Mouse (Mus musculus): ENCODE measurements around the gene Tmprss6.

The Tmprss6 gene

GRCm38 (mm10) chr15:78443857-78444256 is 24.6 kb downstream of the Tmprss6 start:
- no peak for DNase-seq

- DNase-seq: no peak
These were observed 26.2 kb downstream of the Tmprss6 start for GRCm38 (mm10) chr15:78442231-78442630.

GRCm38 (mm10) chr15:78438973-78439372 is 29.5 kb downstream of the Tmprss6 start:
- no peak for DNase-seq

GRCm38 (mm10) chr15:78438505-78438904 is 29.9 kb downstream of the Tmprss6 start:
- DNase-seq: peak; percentile 26

- no peak for DNase-seq
These were observed 30.4 kb downstream of the Tmprss6 start for GRCm38 (mm10) chr15:78438018-78438394.

GRCm38 (mm10) chr15:78437237-78438017 is 31.0 kb downstream of the Tmprss6 start:
- DNase-seq: no peak

- DNase-seq: peak; percentile 96
These were observed 31.8 kb downstream of the Tmprss6 start for GRCm38 (mm10) chr15:78436380-78437192.

- DNase-seq: no peak
These were observed 32.8 kb downstream of the Tmprss6 start for GRCm38 (mm10) chr15:78435681-78436080.

GRCm38 (mm10) chr15:78434896-78435520 is 33.4 kb downstream of the Tmprss6 start:
- peak; percentile 66 for DNase-seq

GRCm38 (mm10) chr15:78431541-78432121 is 36.8 kb downstream of the Tmprss6 start:
- no peak for DNase-seq

- no peak for DNase-seq
These were observed 37.6 kb downstream of the Tmprss6 start for GRCm38 (mm10) chr15:78430874-78431273.

- DNase-seq: no peak
These were observed 38.4 kb downstream of the Tmprss6 start for GRCm38 (mm10) chr15:78429871-78430622.

- no peak for DNase-seq
These were observed 39.3 kb downstream of the Tmprss6 start for GRCm38 (mm10) chr15:78429139-78429459.

GRCm38 (mm10) chr15:78428391-78429138 is 39.9 kb downstream of the Tmprss6 start, which contains the start of gene Kctd17:
TSS of gene Kctd17 (plus strand) at chr15:78428564.
- DNase-seq: peak; percentile 80

GRCm38 (mm10) chr15:78425230-78425629 is 43.2 kb downstream of the Tmprss6 start:
- no peak for DNase-seq

- no peak for DNase-seq
These were observed 43.9 kb downstream of the Tmprss6 start for GRCm38 (mm10) chr15:78424507-78424906.

GRCm38 (mm10) chr15:78422046-78422956 is 46.1 kb downstream of the Tmprss6 start:
- peak; percentile 74 for DNase-seq

- DNase-seq: no peak
These were observed 48.0 kb downstream of the Tmprss6 start for GRCm38 (mm10) chr15:78420395-78420794.

- no peak for DNase-seq
These were observed 51.5 kb downstream of the Tmprss6 start for GRCm38 (mm10) chr15:78416937-78417336.

- no peak for DNase-seq
These were observed 54.3 kb downstream of the Tmprss6 start for GRCm38 (mm10) chr15:78414157-78414556.

GRCm38 (mm10) chr15:78413719-78414117 is 54.7 kb downstream of the Tmprss6 start:
- DNase-seq: no peak

Measured in layer of hippocampus, adult 9-11 months (tissue).